Mouse (Mus musculus): ENCODE data around the gene Mapkap1. TPM values are rescaled to one million over a fixed set of nuclear protein-coding genes. Genes with fewer than 3 reads are reported as not detected.

The Mapkap1 gene
- total RNA-seq, 2 experiments from 2014 or later = 76.3 to 81.4 TPM

GRCm38 (mm10) chr2:34628903-34629540 is 222.5 kb downstream of the Mapkap1 start:
- no peak for DNase-seq (ENCODE audit: low spot score in 2 of 2)

GRCm38 (mm10) chr2:34629758-34630157 is 223.2 kb downstream of the Mapkap1 start:
- no peak for DNase-seq (ENCODE audit: low spot score in 2 of 2)

GRCm38 (mm10) chr2:34630445-34630844 is 223.9 kb downstream of the Mapkap1 start:
- DNase-seq (ENCODE audit: low spot score in 2 of 2) = no peak

GRCm38 (mm10) chr2:34632051-34632450 is 225.5 kb downstream of the Mapkap1 start:
- DNase-seq (ENCODE audit: low spot score in 2 of 2) = no peak

GRCm38 (mm10) chr2:34635249-34636165 is 228.9 kb downstream of the Mapkap1 start:
- DNase-seq (ENCODE audit: low spot score in 2 of 2) = no peak

GRCm38 (mm10) chr2:34638955-34639650 is 232.5 kb downstream of the Mapkap1 start:
- DNase-seq (ENCODE audit: low spot score in 2 of 2) = peak; percentile 93

GRCm38 (mm10) chr2:34639725-34640124 is 233.2 kb downstream of the Mapkap1 start:
- DNase-seq (ENCODE audit: low spot score in 2 of 2) = no peak

GRCm38 (mm10) chr2:34642351-34642750 is 235.8 kb downstream of the Mapkap1 start:
- no peak for DNase-seq (ENCODE audit: low spot score in 2 of 2)

GRCm38 (mm10) chr2:34644571-34645526 is 238.3 kb downstream of the Mapkap1 start:
- DNase-seq (ENCODE audit: low spot score in 2 of 2) = no peak

GRCm38 (mm10) chr2:34645851-34646540 is 239.4 kb downstream of the Mapkap1 start:
- peak; percentile 43 to 62 for DNase-seq (ENCODE audit: low spot score in 2 of 2)

GRCm38 (mm10) chr2:34646541-34646865 is 239.9 kb downstream of the Mapkap1 start:
- DNase-seq (ENCODE audit: low spot score in 2 of 2) = no peak

GRCm38 (mm10) chr2:34647410-34647809 is 240.8 kb downstream of the Mapkap1 start:
- no peak for DNase-seq (ENCODE audit: low spot score in 2 of 2)

- DNase-seq (ENCODE audit: low spot score in 2 of 2) = no peak
Measured at GRCm38 (mm10) chr2:34667820-34668219, 261.2 kb downstream of the Mapkap1 start.

GRCm38 (mm10) chr2:34668440-34669191 is 262.0 kb downstream of the Mapkap1 start:
- DNase-seq (ENCODE audit: low spot score in 2 of 2) = peak; percentile 52 to 57

GRCm38 (mm10) chr2:34669203-34669746 is 262.7 kb downstream of the Mapkap1 start:
- no peak for DNase-seq (ENCODE audit: low spot score in 2 of 2)

GRCm38 (mm10) chr2:34670470-34670869 is 263.9 kb downstream of the Mapkap1 start:
- DNase-seq (ENCODE audit: low spot score in 2 of 2) = no peak

- peak; percentile 56 to 66 for DNase-seq (ENCODE audit: low spot score in 2 of 2)
Measured at GRCm38 (mm10) chr2:34671385-34672026, 264.9 kb downstream of the Mapkap1 start.

GRCm38 (mm10) chr2:34673846-34674245 is 267.3 kb downstream of the Mapkap1 start:
- DNase-seq (ENCODE audit: low spot score in 2 of 2) = no peak
